ENCODE assay signal across 17 mouse cellular contexts in genomic region chr3:53087156-53087805, GRCm38 (mm10). TPM values are rescaled to one million over a fixed set of nuclear protein-coding genes. Genes with fewer than 3 reads are reported as not detected.
A peak's percentile ranks its signal among the peaks of the same experiment; 100 is the strongest.
DNase-seq lines count a peak whose midpoint lies in the region; ATAC-seq lines count a peak whose summit lies in the region.
"Had no signal": no experiment of that assay in that cellular context is flagged by ENCODE, and none has a peak within 500 bp of the region (broad histone marks: within the 10 kb centered on the region; RNA-seq: fewer than 3 reads in every experiment).

No protein-coding gene starts in this region.

- no peak for ATAC-seq in heart, embryonic 12.5 days (ENCODE audit: insufficient number of reproducible peaks, low FRiP score)
- ATAC-seq: CD4-positive, CD25-positive, alpha-beta regulatory T cell, adult 4 months had no signal

- H3K9ac ChIP-seq in heart, embryonic 12.5 days: no peak overlapping the region
- H3K9ac ChIP-seq: midbrain, embryonic 12.5 days had no signal

- peak overlapping the region; percentile 50 for H3K27ac ChIP-seq in heart, embryonic 12.5 days (ENCODE audit: poor library complexity, severe bottlenecking)
- H3K27ac ChIP-seq in limb, embryonic 10.5 days: peak overlapping the region; percentile 71
- H3K27ac ChIP-seq: midbrain, embryonic 12.5 days had no signal

- H3K9me3 ChIP-seq in heart, embryonic 12.5 days (replicated peaks): no peaks in the 10 kb centered on the region
- H3K9me3 ChIP-seq in limb, embryonic 10.5 days (replicated peaks): no peaks in the 10 kb centered on the region
- H3K9me3 ChIP-seq: midbrain, embryonic 12.5 days had no signal

- 35% methylated on average over 8 of the region's 8 CpGs for WGBS in heart, embryonic 12.5 days
- WGBS in limb, embryonic 10.5 days: 35% methylated on average over 8 of the region's 8 CpGs

- H3K36me3 ChIP-seq in heart, embryonic 12.5 days: 0 out of 2 replicates have a peak, but pooled peaks cover 4% of the 10 kb centered on the region
- H3K36me3 ChIP-seq in limb, embryonic 10.5 days: 0 out of 2 replicates have a peak, but pooled peaks cover 4% of the 10 kb centered on the region
- H3K36me3 ChIP-seq: midbrain, embryonic 12.5 days had no signal

- H3K27me3 ChIP-seq in heart, embryonic 12.5 days (replicated peaks): no peaks in the 10 kb centered on the region
- H3K27me3 ChIP-seq in limb, embryonic 10.5 days (ENCODE audit: low read depth, poor library complexity, severe bottlenecking): no peaks in the 10 kb centered on the region
- H3K27me3 ChIP-seq: midbrain, embryonic 12.5 days had no signal

- H3K4me1 ChIP-seq in heart, embryonic 12.5 days (replicated peaks): peaks cover 45% of the 10 kb centered on the region
- H3K4me1 ChIP-seq in limb, embryonic 10.5 days: peaks cover 21% of the 10 kb centered on the region

- no peak overlapping the region for H3K4me3 ChIP-seq in heart, embryonic 12.5 days
- no peak overlapping the region for H3K4me3 ChIP-seq in limb, embryonic 10.5 days
- H3K4me3 ChIP-seq: midbrain, embryonic 12.5 days had no signal

- peak overlapping the region; percentile 49 for H3K4me2 ChIP-seq in heart, embryonic 12.5 days
- H3K4me2 ChIP-seq: midbrain, embryonic 12.5 days had no signal

- no peak for DNase-seq in heart, postnatal 4 days
- peak; percentile 68 for DNase-seq in embryo, embryonic 10.5 days (ENCODE audit: low spot score)
- DNase-seq in embryo, embryonic 11 days: peak; percentile 59
- DNase-seq in limb, embryonic 10.5 days (ENCODE audit: low spot score): peak; percentile 46
- DNase-seq in kidney, adult 11 months: no peak
- no peak for DNase-seq in spleen, postnatal 4 days (ENCODE audit: low spot score in 2 of 2)
- DNase-seq: adrenal gland, adult 8-10 months; cerebellum, adult 18-20 months; layer of hippocampus, postnatal 36 days; left cerebral cortex, postnatal 4 days; lung, postnatal 14 days; thymus, adult 18-20 months had no signal

RNA-seq across cellular contexts. Expression of gene Lhfp, which starts 46.0 kb away (rescaled TPM):
- 80.4 and 84.9 TPM in 2 replicates for polyA plus RNA-seq in heart, embryonic 12.5 days (2016; fragmentation: Nextera tagmentation; extraction: Ambion mirVana)
- 10 to 100 TPM; 76.4 to 79.6 TPM for total RNA-seq in heart, postnatal 4 days (2021)
- 61.8 and 90.1 TPM in 2 replicates for polyA plus RNA-seq in limb, embryonic 10.5 days (2016; fragmentation: Nextera tagmentation; extraction: Ambion mirVana)
- total RNA-seq: granulocyte monocyte progenitor cell, adult 5-6 weeks; MEL had no signal

Comparison
In these comparisons a context has a peak if more than half of its experiments do, and no peak if none do; other contexts are left out.
1. DNase-seq: peak in embryo, embryonic 10.5 days (single experiment), embryo, embryonic 11 days (single experiment) and limb, embryonic 10.5 days (single experiment); none in heart, postnatal 4 days (single experiment), kidney, adult 11 months (single experiment) and spleen, postnatal 4 days (0 of 2).